Mouse (Mus musculus) brain, embryonic 14.5 days (tissue): ENCODE data around the gene Ppp1r32.

Experiments
- CTCF ChIP-seq: fragments of 200-500 bp; IDR thresholded peaks from 2 replicates; pipeline ENCODE4 v1.5.1; 2012; ENCODE audit warnings: inconsistent platforms, mild to moderate bottlenecking, moderate library complexity, borderline replicate concordance; ENCODE audit not compliant: insufficient read depth, insufficient read length; ENCODE audit errors: extremely low read depth
- POLR2A ChIP-seq: fragments of 200-500 bp; IDR thresholded peaks from 2 replicates; pipeline ENCODE4 v1.6.1; 2012; ENCODE audit warnings: mild to moderate bottlenecking, inconsistent platforms, borderline replicate concordance; ENCODE audit not compliant: poor library complexity, insufficient read depth, insufficient read length, severe bottlenecking; ENCODE audit errors: extremely low read depth

DNA sequence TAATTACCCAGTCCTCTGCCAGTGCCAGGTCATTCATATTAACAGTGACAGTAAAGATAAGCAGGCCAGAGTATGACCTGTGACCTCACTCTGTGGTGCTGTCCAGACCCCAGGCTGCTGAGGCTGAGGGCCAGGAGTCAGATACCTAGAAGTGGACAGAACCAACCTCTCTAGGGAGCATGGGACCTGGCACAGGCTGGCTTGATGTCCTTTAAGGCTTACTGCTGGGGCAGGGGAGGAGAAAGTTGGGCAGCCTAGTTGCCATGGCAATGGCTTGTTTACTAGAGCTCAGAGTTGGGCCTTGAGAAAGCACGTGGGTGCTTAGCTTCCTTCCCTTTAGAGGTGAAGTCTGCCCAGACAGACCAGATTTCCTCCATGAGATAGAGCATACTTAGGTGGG lies 46.0 kb downstream of the Ppp1r32 start:
- TF ChIP-seq CTCF (no peak), POLR2A (no peak)
